Mouse (Mus musculus): Measurements from ENCODE around the gene Trim8.

Trim8 gene

DNA sequence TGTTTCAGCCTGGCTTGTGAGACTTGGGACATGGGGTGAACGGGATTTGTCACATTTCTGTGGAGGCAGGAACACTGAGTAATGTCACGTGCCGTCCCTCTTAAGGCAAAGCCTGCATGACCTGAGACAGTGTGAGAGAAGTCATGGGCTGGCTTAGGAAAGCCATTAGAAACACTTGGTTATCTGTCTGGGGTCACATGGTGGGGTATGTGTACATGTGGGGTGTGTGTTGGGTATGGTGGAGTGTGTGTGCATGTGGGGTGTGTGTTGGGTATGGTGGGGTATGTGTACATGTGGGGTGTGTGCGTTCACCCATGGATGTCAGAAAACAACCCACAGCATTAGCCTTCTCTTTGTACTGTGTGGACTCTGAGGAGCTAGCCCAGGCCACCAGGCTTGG is 48.9 kb downstream of the Trim8 start:
- no peak for DNase-seq (ENCODE audit: inconsistent ontology term)

DNA sequence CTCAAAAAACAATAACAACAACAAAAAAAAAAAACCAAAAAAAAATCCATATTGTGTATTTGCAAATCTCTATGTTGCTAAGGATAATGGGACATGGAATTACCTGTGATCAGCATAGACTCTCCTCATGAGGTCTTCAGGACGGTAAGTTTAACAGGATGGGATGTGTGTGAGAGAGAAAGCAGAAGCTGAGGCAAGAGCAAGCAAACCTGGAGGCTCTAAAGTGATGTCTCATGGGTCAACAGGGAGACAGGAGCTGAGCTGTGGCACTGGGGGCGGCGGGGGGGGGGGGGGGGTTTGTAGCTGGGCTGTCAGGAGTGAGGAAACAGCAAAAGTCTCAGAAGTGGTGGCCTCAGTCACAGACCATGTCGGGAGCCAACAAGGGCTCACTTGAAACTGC is 51.0 kb downstream of the Trim8 start:
- DNase-seq (ENCODE audit: inconsistent ontology term) = no peak

DNA sequence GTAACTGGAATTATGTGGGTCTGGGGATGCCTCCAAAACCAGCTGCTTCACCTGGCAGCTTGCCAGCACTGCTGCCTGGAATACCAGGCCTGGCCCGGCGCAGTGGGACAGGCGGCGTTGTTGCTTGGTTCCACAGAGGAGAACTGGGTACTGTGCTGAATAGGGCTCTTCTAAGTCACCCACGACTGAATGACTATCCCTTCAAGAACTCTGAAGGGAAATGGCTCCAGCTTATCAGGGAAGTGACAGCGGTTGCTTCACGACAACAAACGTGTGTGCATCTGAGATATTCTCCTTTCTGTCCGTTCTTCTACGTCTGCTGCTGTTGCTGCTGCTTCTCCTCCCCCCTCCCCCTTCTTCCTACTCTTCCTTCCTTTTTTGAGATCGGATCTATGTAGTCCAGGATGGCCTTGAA is 52.0 kb downstream of the Trim8 start:
- DNase-seq (ENCODE audit: inconsistent ontology term) = peak; percentile 80

DNA sequence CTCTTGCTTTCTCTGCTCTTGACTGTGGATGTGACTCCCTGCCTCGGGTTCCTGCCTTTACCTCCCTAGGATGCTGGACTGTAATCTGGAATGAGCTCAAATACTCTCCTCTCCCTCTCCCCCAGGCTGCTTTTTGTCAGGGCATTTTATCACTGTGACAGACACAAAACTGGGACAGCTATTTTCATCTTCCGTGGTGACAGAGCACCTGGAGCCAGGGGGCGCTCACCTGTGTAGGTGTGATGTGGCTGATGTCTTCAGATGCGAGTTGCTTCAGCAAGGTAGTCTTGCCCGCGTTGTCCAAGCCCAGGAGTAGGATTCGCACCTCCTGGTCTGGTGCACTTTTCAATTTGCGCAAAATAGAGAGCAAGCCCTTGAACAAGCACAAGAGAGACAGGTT is 56.5 kb downstream of the Trim8 start:
- DNase-seq (ENCODE audit: inconsistent ontology term) = no peak

DNA sequence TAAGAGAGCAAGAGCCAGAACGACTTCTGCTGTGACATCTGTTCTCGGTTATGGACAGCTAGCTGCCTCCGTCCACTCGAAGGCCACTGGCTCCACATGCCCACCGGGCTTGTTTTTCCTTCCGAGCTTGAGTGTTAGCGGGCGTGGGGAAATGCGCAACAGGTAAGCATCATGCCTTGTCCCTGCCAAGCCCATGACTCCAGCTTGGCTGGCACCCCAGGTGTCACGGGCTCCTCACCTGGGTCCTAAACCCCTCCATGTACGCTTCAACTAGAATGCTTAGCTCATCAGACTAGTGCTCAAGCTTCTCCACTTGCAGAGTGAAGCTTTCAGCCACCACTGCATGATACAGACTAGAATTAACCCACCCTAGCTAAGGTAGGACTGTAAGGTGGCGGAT is 57.1 kb downstream of the Trim8 start:
- DNase-seq (ENCODE audit: inconsistent ontology term) = no peak

DNA sequence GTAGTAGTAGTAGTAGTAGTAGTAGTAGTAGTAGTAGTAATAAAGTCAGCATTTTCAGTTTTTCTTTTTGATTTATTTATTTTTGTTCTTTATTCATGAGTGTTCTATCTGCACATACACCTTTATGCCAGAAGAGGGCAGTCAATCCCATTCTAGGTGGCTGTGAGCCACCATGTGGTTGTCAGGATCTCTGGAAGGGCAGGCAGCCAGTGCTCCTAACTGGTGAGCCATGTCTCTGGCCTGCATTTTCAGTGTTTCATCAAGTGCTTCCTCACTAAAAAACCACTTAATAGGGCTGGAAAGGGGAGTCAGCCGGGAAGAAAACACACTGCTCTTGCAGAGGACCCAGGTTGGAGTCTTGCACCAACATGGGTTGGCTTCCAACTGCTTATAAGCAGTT is 60.6 kb downstream of the Trim8 start:
- peak; percentile 74 for DNase-seq (ENCODE audit: inconsistent ontology term)

DNA sequence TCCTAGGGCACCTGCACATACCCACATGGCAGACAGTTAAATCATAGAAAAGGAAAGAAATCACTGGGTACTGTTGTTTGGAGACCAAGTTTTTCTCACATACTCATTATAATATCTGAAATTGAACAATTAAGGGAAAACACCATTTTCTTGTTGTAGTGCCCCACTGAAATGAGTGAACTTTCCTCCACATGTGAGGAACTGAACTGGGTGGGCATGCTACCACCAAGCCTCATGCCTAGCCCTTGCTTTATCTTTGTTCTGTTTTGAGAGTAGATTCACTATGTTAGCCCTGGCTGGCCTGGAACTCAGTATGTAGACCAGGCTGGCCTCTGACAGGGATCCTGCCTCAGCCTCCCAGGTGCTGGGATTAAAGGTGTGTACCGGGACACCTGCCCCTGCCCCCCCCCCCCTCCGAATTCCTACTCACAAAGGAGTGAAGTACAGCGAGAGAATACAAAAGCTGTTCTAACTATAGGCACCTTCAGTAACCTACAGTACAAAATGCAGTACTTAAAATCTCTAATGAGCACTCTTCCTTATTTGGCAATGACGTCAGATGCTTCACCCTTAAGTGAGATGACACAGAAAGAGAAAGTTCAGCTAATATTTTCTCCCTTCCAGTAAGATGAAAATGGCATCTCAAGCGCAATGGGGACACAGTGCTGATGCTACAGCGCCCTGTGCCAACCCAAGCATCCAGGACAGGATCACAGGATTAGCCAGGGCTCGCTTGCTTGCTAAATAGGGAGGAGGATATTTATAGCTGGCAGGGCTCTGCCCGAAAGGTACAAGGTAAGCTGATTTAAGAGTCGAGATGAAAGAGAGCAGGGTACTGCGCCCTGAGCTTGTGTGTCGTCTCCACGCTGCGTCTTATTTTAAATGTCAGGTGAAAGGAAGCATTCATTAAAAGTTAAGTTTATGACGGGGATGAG is 61.3 kb downstream of the Trim8 start:
- no peak for DNase-seq (ENCODE audit: inconsistent ontology term)

DNA sequence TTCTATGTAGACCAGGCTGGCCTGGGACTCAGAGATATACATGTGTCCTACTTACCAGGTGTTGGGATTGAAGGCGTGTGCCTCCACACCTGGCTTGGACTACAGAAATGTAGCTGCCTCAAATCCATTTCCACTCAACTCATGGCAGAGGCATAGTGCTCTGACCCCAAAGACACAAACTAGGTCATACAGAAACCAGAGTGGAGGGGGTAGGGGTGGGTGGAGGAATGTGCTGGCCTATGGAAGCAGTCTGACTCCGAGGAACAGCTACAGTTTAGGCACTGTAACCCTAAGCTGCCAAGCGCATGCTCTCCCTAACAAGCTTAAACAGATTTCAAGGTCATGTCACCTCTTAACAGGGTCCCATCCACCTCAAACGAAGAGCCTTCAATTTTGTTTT is 62.1 kb downstream of the Trim8 start:
- peak; percentile 51 for DNase-seq (ENCODE audit: inconsistent ontology term)

DNA sequence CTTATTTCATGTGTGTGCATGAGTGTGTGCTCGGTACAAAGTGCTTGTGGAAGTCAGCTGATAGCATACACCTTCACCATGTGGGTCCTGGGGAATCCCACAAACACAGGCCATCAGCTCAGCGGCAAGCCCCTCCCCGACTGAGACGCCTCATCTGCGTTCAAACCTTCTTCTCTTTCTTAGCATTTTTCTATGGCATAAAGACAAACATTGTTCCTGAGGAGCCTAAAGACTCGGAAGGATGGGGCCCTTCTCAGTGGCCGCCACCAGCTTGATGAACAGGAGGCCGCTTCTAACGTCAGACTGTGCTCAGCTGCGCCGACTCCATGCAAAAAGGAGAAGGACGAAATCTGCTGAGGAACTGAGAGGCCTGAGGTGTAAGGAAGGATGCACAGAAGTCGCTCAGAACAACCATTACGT is 62.6 kb downstream of the Trim8 start:
- DNase-seq (ENCODE audit: inconsistent ontology term) = no peak

All from Muller cell, postnatal 12 days (primary cell).